Mouse (Mus musculus) heart, postnatal 4 days (tissue): Measurements from ENCODE around the gene Hist2h2aa2. TPM values are rescaled to one million over a fixed set of nuclear protein-coding genes. Genes with fewer than 3 reads are reported as not detected.

Experiments
- DNase-seq: peaks from one replicate; pipeline ENCODE4 v3.0.0; 2021
- microRNA-seq, 2 experiments: library from miRNA; unstranded; fragments of <30 nt; microRNA quantifications; one replicate each; pipeline ENCODE4 v1.2.0; 2021 to 2022
- total RNA-seq, 2 experiments: library from RNA; stranded (reverse); gene quantifications; 2 replicates each; pipeline ENCODE4 v1.2.3; 2021

The Hist2h2aa2 gene
- total RNA-seq, 2 experiments from 2014 or later = 1,222 to 1,254 TPM

GRCm38 (mm10) chr3:96196437-96197128 is 43.5 kb downstream of the Hist2h2aa2 start:
- no peak for DNase-seq

GRCm38 (mm10) chr3:96195616-96196313 is 44.3 kb downstream of the Hist2h2aa2 start:
- DNase-seq = no peak

- no peak for DNase-seq
Measured at GRCm38 (mm10) chr3:96194966-96195365, 45.1 kb downstream of the Hist2h2aa2 start.

GRCm38 (mm10) chr3:96192977-96193376 is 47.1 kb downstream of the Hist2h2aa2 start:
- DNase-seq = peak; percentile 29

Small RNA genes lying within 50 kb of the gene (microRNA-seq; reads per million reads assigned to microRNA genes)
- gene Gm44492 (0 to 0.20 reads per million in 2 experiments), gene Gm47311 (0 reads per million in 2 experiments), gene Gm47313 (0 reads per million in 2 experiments)

Other genes with a start within 250 kb of the Hist2h2aa2 start
- gene Plekho1, start 244.3 kb downstream of the Hist2h2aa2 start, total RNA-seq = 100 to 1,000 TPM; 141 to 164 TPM
- 10 to 100 TPM; 33.7 to 34.5 TPM for gene Vps45, start 181.8 kb downstream of the Hist2h2aa2 start, total RNA-seq
- 10 to 100 TPM; 45.7 to 47.4 TPM for gene Otud7b, start 135.7 kb downstream of the Hist2h2aa2 start, total RNA-seq
- 1 to 10 TPM; 4.2 to 4.6 TPM for gene Mtmr11, start 78.3 kb downstream of the Hist2h2aa2 start, total RNA-seq
- 10 to 100 TPM; 34.1 to 36.8 TPM for gene Sf3b4, start 67.9 kb downstream of the Hist2h2aa2 start, total RNA-seq
- gene Sv2a, start 59.1 kb downstream of the Hist2h2aa2 start, total RNA-seq = 10 to 100 TPM; 19.3 to 20.6 TPM
- 10 to 100 TPM; 18.8 to 20.9 TPM for gene Bola1, start 20.6 kb downstream of the Hist2h2aa2 start, total RNA-seq
- 10 to 100 TPM; 25.5 to 29.9 TPM for gene Hist2h2ab, start 20.4 kb downstream of the Hist2h2aa2 start, total RNA-seq
- 100 to 1,000 TPM; 205 to 211 TPM for gene Hist2h2ac, start 19.4 kb downstream of the Hist2h2aa2 start, total RNA-seq
- gene Hist2h2be, start 19.2 kb downstream of the Hist2h2aa2 start, total RNA-seq = 1 to 10 TPM; 5.7 to 5.8 TPM
- gene Hist2h3c2, start 1.1 kb downstream of the Hist2h2aa2 start, total RNA-seq = 100 to 1,000 TPM; 209 to 211 TPM
- 10 to 100 TPM; 26.8 to 30.1 TPM for gene Hist2h2aa1, start 5.2 kb upstream of the Hist2h2aa2 start, total RNA-seq
- under 1 TPM; 0.16 to 0.81 TPM for gene Hist2h3c1, start 6.4 kb upstream of the Hist2h2aa2 start, total RNA-seq
- 10 to 100 TPM; 81.1 to 87.3 TPM for gene Hist2h4, start 23.0 kb upstream of the Hist2h2aa2 start, total RNA-seq
- 100 to 1,000 TPM; 856 to 901 TPM for gene Hist2h3b, start 28.4 kb upstream of the Hist2h2aa2 start, total RNA-seq
- 100 to 1,000 TPM; 767 to 799 TPM for gene Hist2h2bb, start 29.5 kb upstream of the Hist2h2aa2 start, total RNA-seq
- gene Fcgr1, start 53.7 kb upstream of the Hist2h2aa2 start, total RNA-seq = under 1 TPM; 0.57 to 0.70 TPM
- under 1 TPM in 1 of 2 experiments, not detected in 1; 0.50 TPM for gene BC107364, start 212.0 kb upstream of the Hist2h2aa2 start, total RNA-seq